Mouse (Mus musculus) cortical plate, adult 2 months (tissue): ENCODE data around the gene Mapk3. TPM values are rescaled to one million over a fixed set of nuclear protein-coding genes. Genes with fewer than 3 reads are reported as not detected.

Experiments
- H3K27ac ChIP-seq: fragments of 200-500 bp; 2 replicates; pipeline ENCODE4 v1.5.1; 2012; ENCODE audit warnings: low read length, control low read depth, inconsistent platforms; ENCODE audit not compliant: insufficient read depth
- H3K4me1 ChIP-seq: fragments of 200-500 bp; 2 replicates; pipeline ENCODE4 v1.6.1; 2011; ENCODE audit warnings: low read length; ENCODE audit not compliant: control insufficient read depth, insufficient read depth
- H3K4me3 ChIP-seq: fragments of 200-500 bp; 2 replicates; pipeline ENCODE4 v1.5.1; 2011; ENCODE audit warnings: mild to moderate bottlenecking, low read length, control low read depth; ENCODE audit not compliant: insufficient read depth
- CTCF ChIP-seq: fragments of 200-500 bp; IDR thresholded peaks from 2 replicates; pipeline ENCODE4 v1.5.1; 2011; ENCODE audit warnings: mild to moderate bottlenecking, control low read depth, low read length; ENCODE audit not compliant: insufficient read depth; ENCODE audit errors: extremely low read depth
- POLR2A ChIP-seq: fragments of 200-500 bp; IDR thresholded peaks from 2 replicates; pipeline ENCODE4 v1.6.1; 2011; ENCODE audit warnings: mild to moderate bottlenecking, low read length, control low read depth; ENCODE audit not compliant: insufficient read depth; ENCODE audit errors: extremely low read depth
- polyA plus RNA-seq: library from polyadenylated mRNA; depleted of rRNA; stranded (reverse); fragments of >200 nt; gene quantifications from 2 replicates; pipeline ENCODE4 v1.2.3, GENCODE M21; 2012

Mapk3 gene
- polyA plus RNA-seq, 1 experiment = 283 TPM

DNA sequence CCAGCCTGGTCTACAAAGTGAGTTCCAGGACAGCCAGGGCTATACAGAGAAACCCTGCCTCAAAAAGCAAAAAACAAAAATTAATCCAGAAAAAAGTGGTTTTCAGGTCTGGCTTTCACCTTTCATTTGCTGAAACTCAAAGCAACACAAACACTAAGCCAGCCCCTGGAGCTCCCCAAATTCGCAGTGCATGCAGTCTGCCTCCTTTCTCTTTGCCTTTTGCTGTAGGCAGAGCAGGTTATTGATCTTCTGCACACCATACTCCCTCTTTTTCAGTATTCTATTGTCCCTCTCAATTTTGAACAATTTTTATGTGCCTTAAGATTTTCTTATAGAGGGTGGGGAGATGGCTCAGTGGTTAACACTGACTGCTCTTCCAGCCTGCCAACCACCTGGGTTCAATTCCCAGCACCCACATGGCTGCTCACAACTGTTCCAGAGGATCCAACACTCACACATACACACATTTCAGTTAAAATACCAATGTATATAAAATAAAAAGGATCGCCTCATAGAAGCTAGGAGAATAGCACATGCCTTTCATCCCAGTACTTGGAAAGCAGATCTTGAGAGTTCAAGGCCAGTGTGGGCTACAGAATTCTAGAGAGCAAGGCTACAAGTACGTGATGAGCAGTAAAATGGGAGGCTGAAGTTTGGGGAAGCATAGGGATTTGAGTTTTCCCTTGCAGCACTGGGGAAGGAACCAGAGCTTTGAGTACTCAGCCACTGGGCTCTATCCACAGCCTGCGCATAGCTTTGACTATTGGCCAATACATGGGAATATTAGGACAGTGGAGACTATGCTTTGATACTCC lies 34.3 kb downstream of the Mapk3 start:
- 0 out of 2 replicates have a peak, but pooled peaks have one; percentile 9 for TF ChIP-seq POLR2A
- TF ChIP-seq CTCF = no peak
- Histone ChIP-seq H3K4me1 (peaks cover 2% of the 10 kb centered on the region; the same call in 1 of the 2 replicates), H3K4me3 (no peak overlapping the region), H3K27ac (no peak overlapping the region)

DNA sequence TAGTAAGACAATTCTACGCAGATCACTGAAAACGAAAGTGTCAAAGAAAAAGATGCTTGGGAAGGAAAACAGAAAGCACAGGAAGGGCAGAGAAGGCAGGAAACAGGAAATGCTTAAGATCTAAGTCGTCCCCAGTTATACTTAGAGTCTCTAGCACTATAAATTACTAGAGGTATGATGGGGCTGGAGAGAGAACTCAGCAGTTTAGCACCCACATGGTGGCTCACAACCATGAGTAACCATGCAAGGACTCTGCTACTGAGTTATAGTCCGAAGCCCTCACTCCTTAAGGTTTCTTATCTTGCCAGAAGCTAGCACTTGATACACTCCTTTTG lies 34.8 kb downstream of the Mapk3 start:
- H3K4me3 ChIP-seq = no peak overlapping the region
- TF ChIP-seq POLR2A (no peak; the same call in 1 of the 2 replicates), CTCF (no peak)
- peaks cover 2% of the 10 kb centered on the region; the same call in 1 of the 2 replicates for H3K4me1 ChIP-seq
- no peak overlapping the region for H3K27ac ChIP-seq

DNA sequence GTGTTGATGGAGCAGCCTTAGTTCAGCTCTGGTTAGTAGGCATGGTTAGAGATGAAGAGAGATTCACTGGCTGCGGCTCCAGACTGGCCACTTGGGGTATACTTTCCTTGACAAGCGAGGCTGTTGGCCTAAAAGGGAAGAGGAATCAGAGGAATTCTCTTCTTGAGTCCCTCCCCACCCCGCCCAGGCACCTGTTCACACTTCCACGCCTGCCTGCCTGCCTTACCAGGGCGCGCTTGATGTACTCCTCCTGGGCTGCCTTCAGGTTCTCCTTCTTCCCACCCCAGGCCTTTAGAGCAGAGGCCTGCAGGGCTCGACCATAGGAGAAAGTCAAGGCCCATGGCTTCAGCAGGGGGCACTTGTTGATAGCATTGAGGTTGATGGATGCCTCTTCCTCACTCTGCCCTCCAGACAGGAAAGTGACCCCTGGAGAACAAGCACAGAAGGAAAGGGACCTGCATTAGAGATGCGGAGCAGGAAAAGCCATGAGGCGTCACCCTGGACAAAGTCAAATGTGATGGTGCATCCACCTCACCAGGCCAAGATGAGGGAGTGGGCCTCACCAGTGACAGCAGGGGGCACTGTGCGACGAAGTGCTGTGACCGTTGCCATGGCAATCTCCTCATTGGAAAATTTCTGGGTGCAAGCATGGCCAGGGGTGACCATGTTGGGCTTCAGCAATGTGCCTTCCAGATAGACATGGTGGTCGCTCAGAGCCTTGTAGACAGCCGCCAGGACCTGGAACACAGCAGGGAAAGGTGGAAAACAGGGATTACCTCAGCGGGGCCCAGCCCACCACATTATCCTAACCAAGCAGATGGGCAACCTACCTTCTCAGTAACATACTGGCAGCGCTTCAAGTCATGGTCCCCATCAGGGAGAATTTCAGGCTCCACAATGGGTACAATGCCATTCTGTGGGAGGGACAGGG lies 36.3 kb downstream of the Mapk3 start:
- TF ChIP-seq POLR2A (no peak), CTCF (no peak)
- Histone ChIP-seq H3K27ac (no peak overlapping the region), H3K4me3 (no peak overlapping the region), H3K4me1 (peaks cover 2% of the 10 kb centered on the region)

DNA sequence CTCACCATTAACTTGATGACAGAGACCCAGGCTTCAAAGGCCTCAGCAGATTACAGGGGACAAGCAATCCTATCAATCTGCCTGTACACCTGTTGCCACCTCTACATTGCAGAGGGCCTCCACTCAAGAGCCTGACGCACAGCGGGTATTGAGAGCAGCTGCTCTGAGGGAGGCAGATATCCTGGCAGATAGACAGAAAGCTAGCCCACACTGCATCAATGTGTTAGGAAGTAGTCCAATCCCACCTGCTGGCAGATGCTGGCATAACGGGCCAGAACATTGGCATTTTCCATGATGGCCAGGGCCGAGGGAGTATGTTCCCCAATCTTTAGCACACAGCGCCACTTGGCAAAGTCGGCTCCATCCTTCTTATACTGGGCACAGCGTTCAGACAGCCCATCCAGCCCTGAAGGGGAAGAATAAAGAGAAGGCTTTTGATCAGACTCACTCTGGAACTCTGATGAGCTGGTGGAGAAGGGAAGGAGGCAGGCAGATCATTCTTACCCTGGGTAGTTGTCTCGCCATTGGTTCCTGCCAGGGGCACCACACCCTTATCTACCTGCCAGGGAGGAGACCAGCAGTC lies 37.0 kb downstream of the Mapk3 start:
- Histone ChIP-seq H3K27ac (no peak overlapping the region), H3K4me1 (no peaks in the 10 kb centered on the region; the same call in 1 of the 2 replicates), H3K4me3 (peak overlapping the region; percentile 90; the same call in 1 of the 2 replicates)
- no peak for TF ChIP-seq POLR2A
- peak; percentile 25; the same call in 1 of the 2 replicates for TF ChIP-seq CTCF

DNA sequence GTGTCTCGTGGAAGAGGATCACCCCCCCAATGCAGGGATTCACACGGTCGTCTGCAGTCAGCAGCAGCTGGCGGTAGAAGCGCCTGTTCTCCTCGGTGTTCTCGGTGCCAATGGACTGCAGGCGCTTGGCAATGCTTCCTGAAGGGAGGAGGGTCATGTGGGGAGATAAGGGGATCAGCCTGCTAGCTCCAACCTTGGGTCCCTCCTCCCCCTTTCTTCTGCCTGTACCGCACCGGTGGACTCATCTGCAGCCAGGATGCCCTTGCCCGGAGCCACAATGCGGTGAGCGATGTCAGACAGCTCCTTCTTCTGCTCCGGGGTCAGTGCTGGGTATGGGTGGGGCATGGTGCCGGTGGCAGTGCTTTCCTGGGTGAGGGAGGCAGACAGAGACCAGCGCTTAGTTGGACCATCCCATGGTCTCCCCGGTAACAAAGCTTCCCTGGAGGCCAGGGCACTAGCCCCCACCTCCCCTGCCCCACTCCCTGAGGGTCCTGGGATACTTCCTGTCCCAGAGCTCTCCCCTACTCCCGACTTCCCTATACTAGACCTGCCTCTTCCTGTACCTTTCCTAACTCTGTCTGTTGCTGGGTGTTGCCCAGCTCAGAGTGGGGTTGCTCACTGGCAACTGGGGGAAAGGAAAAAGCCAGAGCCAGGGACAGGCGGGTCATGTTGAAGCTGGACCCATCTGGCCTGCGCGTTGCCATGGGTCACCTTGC lies 38.2 kb downstream of the Mapk3 start, which contains the start of gene Fam57b:
Gene Fam57b, plus strand, starts transcription at position 258 of the 716 bp plus-strand sequence.
- peak within 1 kb of the TSS; percentile 90 for H3K4me3 ChIP-seq
- TF ChIP-seq POLR2A (0 out of 2 replicates have a peak, but pooled peaks have one; percentile 32), CTCF (no peak)
- H3K4me1 ChIP-seq = no peaks in the 10 kb centered on the region; the same call in 1 of the 2 replicates
- H3K27ac ChIP-seq = peak within 1 kb of the TSS; percentile 99

DNA sequence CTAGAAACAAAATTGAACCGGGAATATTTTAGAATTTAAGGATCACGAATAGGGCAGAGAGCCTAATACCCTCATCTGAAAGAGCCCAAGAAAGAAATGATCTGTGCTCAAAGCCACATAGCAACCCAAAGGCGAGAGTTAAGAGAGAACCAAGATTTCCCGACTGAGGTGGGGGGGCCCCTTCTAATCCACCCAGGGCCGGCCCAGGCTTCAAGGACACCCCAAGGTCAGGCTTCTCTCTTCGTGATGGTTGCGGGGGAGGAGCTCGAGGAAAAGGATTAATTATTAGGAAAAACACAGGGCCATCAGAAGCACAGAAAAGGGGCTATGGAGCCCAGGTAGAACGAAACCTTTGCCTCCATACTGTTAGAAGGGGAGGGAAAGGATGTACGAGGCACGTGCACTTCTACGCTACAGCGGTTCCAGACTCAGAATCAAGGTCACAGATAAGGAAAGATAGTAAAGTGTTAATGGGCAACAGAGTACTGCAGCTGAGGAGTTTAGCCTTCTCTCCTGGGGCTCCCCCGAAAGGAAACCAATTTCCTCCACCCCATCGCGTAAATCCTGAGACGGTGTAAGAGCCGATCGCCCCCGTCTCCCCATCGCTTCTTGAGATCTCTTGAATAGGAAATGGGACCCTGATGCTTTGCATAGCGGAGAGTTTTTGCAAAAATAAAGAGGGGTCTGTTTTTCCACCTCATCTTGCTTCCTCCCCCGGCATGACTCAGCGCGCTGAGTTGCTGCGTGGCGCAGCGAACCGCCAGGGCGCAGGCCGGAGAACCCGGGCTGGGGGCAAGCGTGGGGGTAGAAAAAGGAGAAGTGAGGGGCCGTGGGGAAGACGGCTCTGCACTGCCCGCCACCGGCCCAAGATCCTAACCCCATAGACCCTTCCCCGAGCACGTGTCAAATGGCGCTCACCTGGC lies 39.0 kb downstream of the Mapk3 start:
- peak overlapping the region; percentile 99 for H3K27ac ChIP-seq
- TF ChIP-seq CTCF (no peak), POLR2A (peak; percentile 28; the same call in 1 of the 2 replicates)
- H3K4me1 ChIP-seq = no peaks in the 10 kb centered on the region; the same call in 1 of the 2 replicates
- peak overlapping the region; percentile 90 for H3K4me3 ChIP-seq

DNA sequence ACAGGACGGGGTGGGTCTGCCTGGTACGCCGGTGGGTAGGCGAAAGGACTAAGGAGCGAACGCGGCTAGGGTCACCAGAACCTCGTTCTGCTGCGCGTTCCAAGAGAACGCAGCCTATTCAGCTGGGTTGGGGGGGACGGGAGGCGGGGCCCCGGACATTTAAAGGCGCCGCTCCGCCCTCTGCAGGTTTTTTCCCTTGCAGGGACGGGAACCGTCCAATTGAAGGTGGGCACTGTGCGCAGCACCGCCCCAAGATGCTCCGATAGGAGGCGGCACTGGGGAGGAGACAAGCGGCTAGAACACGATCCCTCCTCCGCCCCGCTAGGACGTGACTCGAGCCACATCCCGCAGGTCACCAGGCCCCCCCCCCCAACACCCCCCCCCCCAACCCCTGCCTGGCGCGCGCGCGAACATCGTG lies 39.7 kb downstream of the Mapk3 start:
- TF ChIP-seq POLR2A (peak; percentile 99), CTCF (0 out of 2 replicates have a peak, but pooled peaks have one; percentile 0)
- peak overlapping the region; percentile 90 for H3K4me3 ChIP-seq
- H3K27ac ChIP-seq = peak overlapping the region; percentile 99
- H3K4me1 ChIP-seq = no peaks in the 10 kb centered on the region; the same call in 1 of the 2 replicates

DNA sequence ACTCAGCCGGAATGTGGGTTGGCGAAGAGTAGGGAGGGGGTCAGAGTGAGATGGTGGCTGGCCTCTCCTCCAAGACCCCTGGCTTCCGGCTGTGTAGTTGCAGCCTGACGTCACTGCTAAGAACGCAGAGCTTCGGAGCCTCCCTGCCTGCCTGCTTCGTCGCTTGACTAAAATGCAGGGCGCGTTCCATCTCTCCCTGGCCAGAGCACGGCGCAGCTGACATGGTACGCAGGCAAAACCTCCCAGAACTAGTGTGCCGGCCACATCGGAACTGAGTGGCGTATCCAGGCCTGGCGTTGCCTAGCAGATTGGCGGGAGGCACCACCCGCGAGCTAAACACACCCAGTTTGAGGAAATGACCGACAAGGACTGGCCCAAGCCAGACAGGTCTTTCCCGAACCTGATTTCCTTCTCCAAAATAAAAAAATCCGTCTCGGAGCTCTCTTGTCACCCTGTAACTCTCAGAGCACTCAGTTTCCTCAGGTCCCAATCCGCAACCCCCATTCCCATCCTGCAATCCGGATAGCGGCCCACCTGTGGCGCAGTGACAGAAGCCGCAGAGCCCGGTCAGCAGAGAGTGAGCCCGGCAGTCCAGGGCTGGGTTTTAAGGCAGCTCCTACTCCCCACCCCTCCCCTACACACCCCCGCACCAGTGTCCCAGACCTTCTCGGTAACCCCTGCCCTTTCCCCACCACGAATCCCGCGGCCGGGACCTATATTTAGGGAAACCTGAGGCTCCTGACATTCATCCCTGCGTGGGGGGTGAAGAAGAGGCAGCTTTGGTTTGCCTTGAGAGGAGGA lies 40.3 kb downstream of the Mapk3 start:
- Histone ChIP-seq H3K4me1 (no peaks in the 10 kb centered on the region; the same call in 1 of the 2 replicates), H3K4me3 (peak overlapping the region; percentile 90), H3K27ac (peak overlapping the region; percentile 92)
- TF ChIP-seq CTCF (peak; percentile 32; the same call in 1 of the 2 replicates), POLR2A (peak; percentile 93)
